Mouse (Mus musculus) bone marrow, adult 2 months (tissue): ENCODE data around the gene Tyms. TPM values are rescaled to one million over a fixed set of nuclear protein-coding genes. Genes with fewer than 3 reads are reported as not detected.

Experiments used
- H3K27ac ChIP-seq: fragments of 200-500 bp; 2 replicates; pipeline ENCODE4 v1.5.1; 2012; ENCODE audit warnings: low read depth, mild to moderate bottlenecking, control low read depth, inconsistent platforms, low read length; ENCODE audit not compliant: control insufficient read depth, poor library complexity, insufficient read depth
- H3K4me1 ChIP-seq: fragments of 200-500 bp; 2 replicates; pipeline ENCODE4 v1.6.1; 2011; ENCODE audit warnings: low read length; ENCODE audit not compliant: control insufficient read depth, insufficient read depth
- H3K4me3 ChIP-seq: fragments of 200-500 bp; replicated peaks from 2 replicates; pipeline ENCODE3; 2011; ENCODE audit warnings: mild to moderate bottlenecking, low read depth, low read length, control low read depth; ENCODE audit not compliant: control insufficient read depth
- CTCF ChIP-seq: fragments of 200-500 bp; IDR thresholded peaks from 2 replicates; pipeline ENCODE4 v1.5.1; 2011; ENCODE audit warnings: low read length, control low read depth; ENCODE audit not compliant: control insufficient read depth, insufficient read depth
- POLR2A ChIP-seq: fragments of 200-500 bp; IDR thresholded peaks from 2 replicates; pipeline ENCODE4 v1.6.1; 2011; ENCODE audit warnings: low read depth, mild to moderate bottlenecking, control low read depth, low read length, borderline replicate concordance; ENCODE audit not compliant: control insufficient read depth
- WGBS: fragments of 180-500 bp; shearing (Covaris S2); methylation state at CpG from one replicate; pipeline ENCODE4 v1.1.7; 2018; 5-methylcytosine and 5-hydroxymethylcytosine counted together
- polyA plus RNA-seq: library from polyadenylated mRNA; stranded (reverse); fragments of >200 nt; gene quantifications from 2 replicates; pipeline ENCODE4 v1.2.4, GENCODE M21; 2011; ENCODE audit warnings: low replicate concordance; ENCODE audit not compliant: missing spikeins, insufficient read depth, insufficient read length

Tyms gene
- polyA plus RNA-seq, result 80.0 and 89.6 TPM in 2 replicates

GRCm38 (mm10) chr5:30072825-30073821, at the start of gene Tyms:
Gene Tyms, minus strand, starts transcription at chr5:30073617.
- Histone ChIP-seq H3K27ac (peak within 1 kb of the TSS; percentile 70), H3K4me1 (peaks cover 1% of the 10 kb centered on the region; the same call in 1 of the 2 replicates), H3K4me3 (peak within 1 kb of the TSS; percentile 94)
- under 1% methylated on average over 45 of the region's 45 CpGs for WGBS
- TF ChIP-seq CTCF, result no peak
- TF ChIP-seq POLR2A, result peak; percentile 72

- TF ChIP-seq CTCF (no peak), POLR2A (no peak)
- 94% methylated on average over 6 of the region's 6 CpGs for WGBS
- Histone ChIP-seq H3K4me3 (no peak overlapping the region), H3K4me1 (no peaks in the 10 kb centered on the region), H3K27ac (no peak overlapping the region)
Measured at GRCm38 (mm10) chr5:30122481-30122880, 49.1 kb upstream of the Tyms start.

- Histone ChIP-seq H3K4me1 (no peaks in the 10 kb centered on the region), H3K27ac (no peak overlapping the region), H3K4me3 (no peak overlapping the region)
- 84% methylated on average over 7 of the region's 7 CpGs for WGBS
- TF ChIP-seq CTCF, result no peak
- TF ChIP-seq POLR2A, result no peak
Measured at GRCm38 (mm10) chr5:30120106-30120505, 46.7 kb upstream of the Tyms start.

- Histone ChIP-seq H3K4me3 (no peak overlapping the region), H3K27ac (no peak overlapping the region), H3K4me1 (no peaks in the 10 kb centered on the region)
- WGBS, result 86% methylated on average over 6 of the region's 6 CpGs
- TF ChIP-seq POLR2A (no peak), CTCF (no peak)
Measured at GRCm38 (mm10) chr5:30119163-30119562, 45.7 kb upstream of the Tyms start.

- no peak for TF ChIP-seq POLR2A
- no peak for TF ChIP-seq CTCF
- Histone ChIP-seq H3K4me1 (no peaks in the 10 kb centered on the region), H3K27ac (no peak overlapping the region), H3K4me3 (no peak overlapping the region)
- WGBS, result 81% methylated on average over 1 of the region's 1 CpGs
Measured at GRCm38 (mm10) chr5:30118018-30118417, 44.6 kb upstream of the Tyms start.

- Histone ChIP-seq H3K27ac (no peak overlapping the region), H3K4me1 (no peaks in the 10 kb centered on the region), H3K4me3 (no peak overlapping the region)
- 42% methylated on average over 10 of the region's 10 CpGs for WGBS
- no peak for TF ChIP-seq POLR2A
- no peak for TF ChIP-seq CTCF
Measured at GRCm38 (mm10) chr5:30115718-30116117, 42.3 kb upstream of the Tyms start.

GRCm38 (mm10) chr5:30114761-30115140, 41.3 kb upstream of the Tyms start:
- TF ChIP-seq CTCF, result no peak
- TF ChIP-seq POLR2A, result no peak
- H3K4me3 ChIP-seq, result no peak overlapping the region
- WGBS, result 2% methylated on average over 28 of the region's 28 CpGs
- no peaks in the 10 kb centered on the region for H3K4me1 ChIP-seq
- H3K27ac ChIP-seq, result no peak overlapping the region

GRCm38 (mm10) chr5:30113881-30114760, 40.7 kb upstream of the Tyms start:
- no peaks in the 10 kb centered on the region for H3K4me1 ChIP-seq
- 1% methylated on average over 103 of the region's 103 CpGs for WGBS
- H3K27ac ChIP-seq, result no peak overlapping the region
- H3K4me3 ChIP-seq, result peak overlapping the region; percentile 15
- TF ChIP-seq POLR2A (no peak), CTCF (peak; percentile 55)
